Mouse (Mus musculus) layer of hippocampus, adult 9-11 months (tissue): Measurements from ENCODE around the gene Ppargc1a.

Experiments used
- DNase-seq: peaks from one replicate; pipeline ENCODE4 v3.0.0; 2022

Ppargc1a gene

GRCm38 (mm10) chr5:51406406-51406805 is 161.1 kb downstream of the Ppargc1a start:
- no peak for DNase-seq
